Mouse (Mus musculus) hindbrain, embryonic 12.5 days (tissue): ENCODE data around the gene Nmrk2. TPM values are rescaled to one million over a fixed set of nuclear protein-coding genes. Genes with fewer than 3 reads are reported as not detected.

Experiments
- polyA plus RNA-seq: library from polyadenylated mRNA; unstranded; fragments of >200 nt; fragmentation: Nextera tagmentation; extraction: Ambion mirVana; gene quantifications from 2 replicates; pipeline ENCODE4 v1.2.1, GENCODE M21; 2016

The Nmrk2 gene
- polyA plus RNA-seq, 1 experiment from 2014 or later: not detected

Other genes with a start within 250 kb of the Nmrk2 start
- gene Gng7, start 187.1 kb downstream of the Nmrk2 start, polyA plus RNA-seq: 10.1 and 10.7 TPM in 2 replicates
- 16.4 and 16.7 TPM in 2 replicates for gene Diras1, start 176.4 kb downstream of the Nmrk2 start, polyA plus RNA-seq
- gene Slc39a3, start 164.6 kb downstream of the Nmrk2 start, polyA plus RNA-seq: 33.8 and 37.0 TPM in 2 replicates
- 259 and 269 TPM in 2 replicates for gene Sgta, start 141.9 kb downstream of the Nmrk2 start, polyA plus RNA-seq
- gene Thop1, start 132.0 kb downstream of the Nmrk2 start, polyA plus RNA-seq: 57.5 and 58.0 TPM in 2 replicates
- gene Creb3l3, start 103.2 kb downstream of the Nmrk2 start, polyA plus RNA-seq: 0.12 and 0.46 TPM in 2 replicates
- gene Map2k2, start 96.1 kb downstream of the Nmrk2 start, polyA plus RNA-seq: 223 and 232 TPM in 2 replicates
- gene Zbtb7a, start 66.8 kb downstream of the Nmrk2 start, polyA plus RNA-seq: 17.7 and 18.2 TPM in 2 replicates
- 56.7 and 59.2 TPM in 2 replicates for gene Pias4, start 34.1 kb downstream of the Nmrk2 start, polyA plus RNA-seq
- 539 TPM in 2 replicates for gene Eef2, start 25.4 kb downstream of the Nmrk2 start, polyA plus RNA-seq
- gene Dapk3, start 19.0 kb downstream of the Nmrk2 start, polyA plus RNA-seq: 86.4 and 94.5 TPM in 2 replicates
- not detected in 2 replicates for gene 4930442H23Rik, start 18.2 kb downstream of the Nmrk2 start, polyA plus RNA-seq
- 33.7 and 36.8 TPM in 2 replicates for gene Atcay, start 28.8 kb upstream of the Nmrk2 start, polyA plus RNA-seq
- gene Zfr2, start 31.1 kb upstream of the Nmrk2 start, polyA plus RNA-seq: 14.0 and 15.6 TPM in 2 replicates
- 6.3 and 6.8 TPM in 2 replicates for gene Matk, start 50.9 kb upstream of the Nmrk2 start, polyA plus RNA-seq
- gene Mrpl54, start 64.9 kb upstream of the Nmrk2 start, polyA plus RNA-seq: 142 and 155 TPM in 2 replicates
- gene Apba3, start 64.9 kb upstream of the Nmrk2 start, polyA plus RNA-seq: 36.9 and 38.1 TPM in 2 replicates
- 5.4 and 6.8 TPM in 2 replicates for gene Tjp3, start 89.5 kb upstream of the Nmrk2 start, polyA plus RNA-seq
- gene Pip5k1c, start 90.9 kb upstream of the Nmrk2 start, polyA plus RNA-seq: 97.3 and 103 TPM in 2 replicates
- gene Cactin, start 119.1 kb upstream of the Nmrk2 start, polyA plus RNA-seq: 53.3 and 54.5 TPM in 2 replicates
- 2.7 and 3.1 TPM in 2 replicates for gene Tbxa2r, start 126.7 kb upstream of the Nmrk2 start, polyA plus RNA-seq
- not detected in 2 replicates for gene Gipc3, start 141.2 kb upstream of the Nmrk2 start, polyA plus RNA-seq
- 92.0 and 93.4 TPM in 2 replicates for gene Hmg20b, start 148.4 kb upstream of the Nmrk2 start, polyA plus RNA-seq
- gene Mfsd12, start 155.4 kb upstream of the Nmrk2 start, polyA plus RNA-seq: 11.4 and 12.9 TPM in 2 replicates
- 0.52 and 0.88 TPM in 2 replicates for gene 4930404N11Rik, start 163.8 kb upstream of the Nmrk2 start, polyA plus RNA-seq
- gene Fzr1, start 176.5 kb upstream of the Nmrk2 start, polyA plus RNA-seq: 132 and 134 TPM in 2 replicates
- gene Dohh, start 182.4 kb upstream of the Nmrk2 start, polyA plus RNA-seq: 62.7 and 67.5 TPM in 2 replicates
- gene Gm48551, start 182.4 kb upstream of the Nmrk2 start, polyA plus RNA-seq: 5.7 and 5.9 TPM in 2 replicates
- 1.1 and 2.4 TPM in 2 replicates for gene Gm48552, start 187.0 kb upstream of the Nmrk2 start, polyA plus RNA-seq
- 1.9 and 2.7 TPM in 2 replicates for gene Smim24, start 191.0 kb upstream of the Nmrk2 start, polyA plus RNA-seq